Comparison of ENCODE assay signal across 15 mouse cellular contexts in genomic region chr9:72809077-72809476, GRCm38 (mm10). TPM values are rescaled to one million over a fixed set of nuclear protein-coding genes. Genes with fewer than 3 reads are reported as not detected.
DNase-seq lines count a peak whose midpoint lies in the region; ATAC-seq lines count a peak whose summit lies in the region.
"Had no signal": no experiment of that assay in that cellular context is flagged by ENCODE, and none has a peak within 500 bp of the region (broad histone marks: within the 10 kb centered on the region; RNA-seq: fewer than 3 reads in every experiment).

No protein-coding gene starts in this region.

- no peak overlapping the region for H3K9ac ChIP-seq in hindbrain, embryonic 16.5 days (ENCODE audit: low read depth, low read length)
- H3K9ac ChIP-seq in midbrain, embryonic 12.5 days (replicated peaks): no peak overlapping the region
- no peak overlapping the region for H3K9ac ChIP-seq in midbrain, embryonic 14.5 days (replicated peaks; ENCODE audit: low read length)
- H3K9ac ChIP-seq in embryonic facial prominence, embryonic 13.5 days: peak overlapping the region; percentile 92
- H3K9ac ChIP-seq in limb, embryonic 12.5 days (replicated peaks): no peak overlapping the region
- no peak overlapping the region for H3K9ac ChIP-seq in intestine, embryonic 15.5 days

- no peaks in the 10 kb centered on the region for H3K27me3 ChIP-seq in hindbrain, embryonic 10.5 days (ENCODE audit: insufficient read depth, poor library complexity, severe bottlenecking)
- peaks cover 12% of the 10 kb centered on the region for H3K27me3 ChIP-seq in hindbrain, embryonic 16.5 days (replicated peaks; ENCODE audit: control insufficient read depth, insufficient read depth, low read length)
- H3K27me3 ChIP-seq in midbrain, embryonic 12.5 days: peaks cover 15% of the 10 kb centered on the region
- peaks cover 9% of the 10 kb centered on the region; the same call in 1 of the 2 replicates for H3K27me3 ChIP-seq in midbrain, embryonic 14.5 days (ENCODE audit: control insufficient read depth, insufficient read depth, low read length)
- H3K27me3 ChIP-seq in embryonic facial prominence, embryonic 13.5 days: no peaks in the 10 kb centered on the region
- peaks cover 21% of the 10 kb centered on the region for H3K27me3 ChIP-seq in limb, embryonic 12.5 days
- no peaks in the 10 kb centered on the region; the same call in 1 of the 2 replicates for H3K27me3 ChIP-seq in intestine, embryonic 15.5 days (replicated peaks)

- H3K27ac ChIP-seq in hindbrain, embryonic 10.5 days: peak overlapping the region; percentile 100
- no peak overlapping the region for H3K27ac ChIP-seq in hindbrain, embryonic 16.5 days (ENCODE audit: low read depth, low read length)
- H3K27ac ChIP-seq in midbrain, embryonic 12.5 days (replicated peaks): no peak overlapping the region
- H3K27ac ChIP-seq in midbrain, embryonic 14.5 days (replicated peaks; ENCODE audit: low read depth, low read length): no peak overlapping the region
- H3K27ac ChIP-seq in embryonic facial prominence, embryonic 13.5 days: 0 out of 2 replicates have a peak overlapping the region, but pooled peaks have one; percentile 23
- H3K27ac ChIP-seq in limb, embryonic 12.5 days: no peak overlapping the region
- no peak overlapping the region for H3K27ac ChIP-seq in intestine, embryonic 15.5 days

- H3K9me3 ChIP-seq in hindbrain, embryonic 10.5 days: no peaks in the 10 kb centered on the region
- no peaks in the 10 kb centered on the region for H3K9me3 ChIP-seq in hindbrain, embryonic 16.5 days (ENCODE audit: control insufficient read depth, low read length)
- H3K9me3 ChIP-seq in midbrain, embryonic 12.5 days: no peaks in the 10 kb centered on the region
- H3K9me3 ChIP-seq in midbrain, embryonic 14.5 days (ENCODE audit: control insufficient read depth, low read length): no peaks in the 10 kb centered on the region
- H3K9me3 ChIP-seq in embryonic facial prominence, embryonic 13.5 days: no peaks in the 10 kb centered on the region
- no peaks in the 10 kb centered on the region for H3K9me3 ChIP-seq in limb, embryonic 12.5 days
- no peaks in the 10 kb centered on the region for H3K9me3 ChIP-seq in intestine, embryonic 15.5 days

- peak overlapping the region; percentile 97 for H3K4me3 ChIP-seq in hindbrain, embryonic 10.5 days
- no peak overlapping the region for H3K4me3 ChIP-seq in hindbrain, embryonic 16.5 days (ENCODE audit: low read length)
- H3K4me3 ChIP-seq in midbrain, embryonic 12.5 days: peak overlapping the region; percentile 87; the same call in 1 of the 2 replicates
- H3K4me3 ChIP-seq in midbrain, embryonic 14.5 days (replicated peaks; ENCODE audit: low read depth, low read length): no peak overlapping the region
- 0 out of 2 replicates have a peak overlapping the region, but pooled peaks have one; percentile 82 for H3K4me3 ChIP-seq in embryonic facial prominence, embryonic 13.5 days
- no peak overlapping the region for H3K4me3 ChIP-seq in limb, embryonic 12.5 days (replicated peaks)
- H3K4me3 ChIP-seq in intestine, embryonic 15.5 days (replicated peaks): no peak overlapping the region

- H3K36me3 ChIP-seq in hindbrain, embryonic 10.5 days: peaks cover 28% of the 10 kb centered on the region
- no peaks in the 10 kb centered on the region for H3K36me3 ChIP-seq in hindbrain, embryonic 16.5 days (ENCODE audit: control insufficient read depth, insufficient read depth, low read length)
- no peaks in the 10 kb centered on the region for H3K36me3 ChIP-seq in midbrain, embryonic 12.5 days
- no peaks in the 10 kb centered on the region for H3K36me3 ChIP-seq in midbrain, embryonic 14.5 days (ENCODE audit: control insufficient read depth, insufficient read depth, low read length)
- H3K36me3 ChIP-seq in embryonic facial prominence, embryonic 13.5 days: no peaks in the 10 kb centered on the region
- no peaks in the 10 kb centered on the region for H3K36me3 ChIP-seq in limb, embryonic 12.5 days
- H3K36me3 ChIP-seq in intestine, embryonic 15.5 days: no peaks in the 10 kb centered on the region

- no peak overlapping the region for H3K4me2 ChIP-seq in hindbrain, embryonic 16.5 days (ENCODE audit: low read length)
- H3K4me2 ChIP-seq in midbrain, embryonic 12.5 days (replicated peaks): peak overlapping the region; percentile 96
- no peak overlapping the region for H3K4me2 ChIP-seq in midbrain, embryonic 14.5 days (ENCODE audit: low read length)
- H3K4me2 ChIP-seq in embryonic facial prominence, embryonic 13.5 days: peak overlapping the region; percentile 99
- H3K4me2 ChIP-seq in limb, embryonic 12.5 days: peak overlapping the region; percentile 100
- H3K4me2 ChIP-seq in intestine, embryonic 15.5 days (replicated peaks): no peak overlapping the region

- WGBS in hindbrain, embryonic 10.5 days: 31% methylated on average over 2 of the region's 2 CpGs
- WGBS in hindbrain, embryonic 16.5 days: 55% methylated on average over 2 of the region's 2 CpGs
- 29% methylated on average over 2 of the region's 2 CpGs for WGBS in midbrain, embryonic 12.5 days
- WGBS in midbrain, embryonic 14.5 days: 46% methylated on average over 2 of the region's 2 CpGs
- WGBS in embryonic facial prominence, embryonic 13.5 days: 63% methylated on average over 2 of the region's 2 CpGs
- WGBS in limb, embryonic 12.5 days: 16% methylated on average over 2 of the region's 2 CpGs
- 72% methylated on average over 2 of the region's 2 CpGs for WGBS in intestine, embryonic 15.5 days

- H3K4me1 ChIP-seq in hindbrain, embryonic 10.5 days (replicated peaks): peaks cover 85% of the 10 kb centered on the region
- peaks cover 12% of the 10 kb centered on the region for H3K4me1 ChIP-seq in hindbrain, embryonic 16.5 days (ENCODE audit: control insufficient read depth, insufficient read depth, low read depth, low read length)
- H3K4me1 ChIP-seq in midbrain, embryonic 12.5 days: peaks cover 46% of the 10 kb centered on the region
- H3K4me1 ChIP-seq in midbrain, embryonic 14.5 days (ENCODE audit: control insufficient read depth, insufficient read depth, low read length): peaks cover 20% of the 10 kb centered on the region
- H3K4me1 ChIP-seq in embryonic facial prominence, embryonic 13.5 days: peaks cover 40% of the 10 kb centered on the region
- peaks cover 43% of the 10 kb centered on the region for H3K4me1 ChIP-seq in limb, embryonic 12.5 days (replicated peaks)
- H3K4me1 ChIP-seq in intestine, embryonic 15.5 days (replicated peaks): peaks cover 11% of the 10 kb centered on the region; the same call in 1 of the 2 replicates

- no peak for ATAC-seq in hindbrain, embryonic 16.5 days
- no peak for ATAC-seq in midbrain, embryonic 12.5 days (ENCODE audit: low FRiP score, low read depth)
- ATAC-seq in midbrain, embryonic 14.5 days (ENCODE audit: low FRiP score, low TSS enrichment): no peak
- ATAC-seq in embryonic facial prominence, embryonic 13.5 days (ENCODE audit: insufficient number of reproducible peaks, insufficient read depth, low FRiP score, low TSS enrichment, low read depth): no peak
- ATAC-seq in limb, embryonic 12.5 days (ENCODE audit: insufficient number of reproducible peaks, insufficient read depth, low FRiP score, low TSS enrichment, low read depth): no peak
- ATAC-seq in intestine, embryonic 15.5 days: no peak
- ATAC-seq: intestine, embryonic 16.5 days had no signal

- DNase-seq in hindbrain, embryonic 10.5 days (ENCODE audit: low spot score): no peak
- DNase-seq in midbrain, embryonic 14.5 days: no peak
- DNase-seq: cerebellum, adult 9-11 months; heart, adult 18-20 months; heart, postnatal 36 days; kidney, postnatal 4 days; lung, adult 2 months; lung, postnatal 36 days; thymus, postnatal 36 days had no signal

RNA-seq across cellular contexts. Expression of gene Prtg, which starts 2.4 kb away (rescaled TPM):
- 7.6 and 19.9 TPM in 2 replicates for polyA plus RNA-seq in hindbrain, embryonic 10.5 days (2016; fragmentation: Nextera tagmentation; extraction: Ambion mirVana)
- 0.40 and 0.51 TPM in 2 replicates for polyA plus RNA-seq in hindbrain, embryonic 16.5 days (2015; fragmentation: Nextera tagmentation; extraction: Ambion mirVana)
- 2.3 and 2.6 TPM in 2 replicates for polyA plus RNA-seq in midbrain, embryonic 12.5 days (2016; fragmentation: Nextera tagmentation; extraction: Ambion mirVana)
- polyA plus RNA-seq in midbrain, embryonic 14.5 days (2014; fragmentation: Nextera tagmentation; extraction: Ambion mirVana): 0.30 and 0.54 TPM in 2 replicates
- polyA plus RNA-seq in embryonic facial prominence, embryonic 13.5 days (2015; fragmentation: Nextera tagmentation; extraction: Ambion mirVana): 1.3 and 1.8 TPM in 2 replicates
- 0.91 and 0.95 TPM in 2 replicates for polyA plus RNA-seq in limb, embryonic 12.5 days (2016; fragmentation: Nextera tagmentation; extraction: Ambion mirVana)
- polyA plus RNA-seq in intestine, embryonic 15.5 days (2015; fragmentation: Nextera tagmentation; extraction: Ambion mirVana): 0.40 and 0.52 TPM in 2 replicates

Comparison
In these comparisons a context has a peak if more than half of its experiments do, and no peak if none do; other contexts are left out.
1. H3K27ac ChIP-seq: peak in hindbrain, embryonic 10.5 days (single experiment) and embryonic facial prominence, embryonic 13.5 days (single experiment); none in hindbrain, embryonic 16.5 days (single experiment), midbrain, embryonic 12.5 days (single experiment), midbrain, embryonic 14.5 days (single experiment), limb, embryonic 12.5 days (single experiment) and intestine, embryonic 15.5 days (single experiment).
2. H3K4me3 ChIP-seq: peak in hindbrain, embryonic 10.5 days (single experiment), midbrain, embryonic 12.5 days (single experiment) and embryonic facial prominence, embryonic 13.5 days (single experiment); none in hindbrain, embryonic 16.5 days (single experiment), midbrain, embryonic 14.5 days (single experiment), limb, embryonic 12.5 days (single experiment) and intestine, embryonic 15.5 days (single experiment).
3. H3K4me2 ChIP-seq: peak in midbrain, embryonic 12.5 days (single experiment), embryonic facial prominence, embryonic 13.5 days (single experiment) and limb, embryonic 12.5 days (single experiment); none in hindbrain, embryonic 16.5 days (single experiment), midbrain, embryonic 14.5 days (single experiment) and intestine, embryonic 15.5 days (single experiment).